Mouse (Mus musculus): ENCODE measurements around the gene Tmem200b.

Gene Tmem200b

DNA sequence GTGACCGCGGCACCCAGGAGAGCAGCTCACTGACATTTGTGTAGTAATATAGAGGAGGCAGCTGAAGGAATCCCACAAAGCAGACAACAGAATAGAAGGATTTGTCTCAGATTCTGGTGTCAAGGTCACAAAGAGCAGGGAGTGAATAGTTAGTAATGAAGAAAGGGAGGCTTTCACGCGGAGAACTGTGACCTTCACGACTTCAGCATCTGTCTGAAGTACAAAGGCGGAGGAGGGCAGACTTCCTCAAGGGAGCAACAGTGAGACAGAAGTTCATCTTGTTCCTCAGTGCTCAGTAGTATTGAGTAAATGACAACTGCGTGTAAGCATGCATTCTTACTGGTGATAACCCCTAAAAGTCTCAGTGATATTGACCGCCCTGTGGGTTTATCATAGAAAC, 29.1 kb downstream of the Tmem200b start:
- no peak for DNase-seq (ENCODE audit: low spot score)

DNA sequence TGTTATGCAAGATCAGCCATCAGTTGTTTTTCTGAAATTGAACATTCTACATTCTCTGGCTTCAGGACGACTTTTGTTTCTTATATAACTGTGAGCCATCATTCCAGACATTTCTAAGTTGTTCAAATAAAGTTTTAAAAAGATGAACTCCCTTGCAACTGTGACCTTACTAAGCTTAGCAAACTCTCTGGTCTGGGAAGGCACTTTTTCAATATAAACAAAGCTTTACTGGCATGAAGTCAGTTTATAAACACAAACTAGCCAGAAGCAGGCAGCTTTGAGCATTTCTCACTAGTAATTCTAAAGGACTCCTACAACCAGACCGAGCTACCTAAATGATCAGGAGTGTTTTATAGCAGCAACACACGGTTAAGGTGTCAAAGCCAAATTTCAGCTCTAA, 35.6 kb downstream of the Tmem200b start:
- DNase-seq (ENCODE audit: low spot score), result no peak

DNA sequence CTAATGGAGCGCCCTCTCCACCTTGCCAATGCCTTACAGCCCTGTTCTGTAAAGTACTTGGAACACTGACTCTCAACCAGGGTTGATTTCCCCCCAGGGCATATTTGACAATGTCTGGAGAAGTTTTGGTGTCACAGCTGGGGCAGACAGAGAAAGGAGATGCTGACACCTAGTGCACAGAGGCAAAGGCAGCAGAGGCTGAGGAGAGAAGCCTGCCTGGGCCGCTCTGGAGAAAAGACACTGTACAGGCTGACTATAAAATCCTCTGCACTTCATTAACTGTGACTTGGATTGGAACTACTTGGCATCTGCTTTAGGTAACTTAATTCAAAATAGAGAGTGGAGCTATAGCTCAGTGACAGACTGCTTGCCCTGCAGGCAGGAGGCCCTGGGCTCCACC, 47.3 kb downstream of the Tmem200b start:
- DNase-seq (ENCODE audit: low spot score), result no peak

DNA sequence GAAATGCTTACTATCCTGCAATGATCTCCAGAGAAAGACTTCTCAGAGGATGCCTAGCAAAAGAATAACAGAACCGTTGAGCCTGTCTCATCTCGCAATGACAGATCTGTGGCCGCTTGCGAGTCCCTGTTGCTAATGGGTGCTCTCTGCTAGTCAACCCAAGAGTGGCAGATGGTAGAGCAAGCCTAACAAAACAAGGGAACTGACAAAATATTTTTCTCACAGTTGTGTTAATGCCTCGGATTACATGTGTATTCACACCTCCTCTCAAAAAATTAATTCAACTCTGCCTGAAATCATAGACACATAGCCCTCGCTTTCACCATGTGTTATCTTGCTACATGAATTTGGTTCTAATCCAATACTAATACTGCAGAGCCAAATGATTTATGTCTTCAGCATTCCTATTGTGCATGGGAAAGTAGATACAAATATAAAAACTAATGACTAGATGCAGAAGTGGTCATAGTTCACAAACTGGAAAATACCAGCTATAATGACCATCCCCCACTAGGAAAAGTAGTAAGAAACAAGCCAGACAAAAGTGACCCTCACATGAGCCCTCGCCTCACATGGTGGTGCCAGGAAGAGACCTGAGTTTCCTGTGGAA, 48.8 kb downstream of the Tmem200b start:
- no peak for DNase-seq (ENCODE audit: low spot score)
